Mouse (Mus musculus) adrenal gland, postnatal 14 days (tissue): ENCODE results near the gene Wdr43. TPM values are rescaled to one million over a fixed set of nuclear protein-coding genes. Genes with fewer than 3 reads are reported as not detected.

Experiments
- DNase-seq: peaks from one replicate; pipeline ENCODE4 v3.0.0; 2021; ENCODE audit warnings: mixed read lengths
- total RNA-seq: library from RNA; stranded (reverse); gene quantifications from 2 replicates; pipeline ENCODE4 v1.2.3, GENCODE M21; 2021

The Wdr43 gene
- total RNA-seq, 1 experiment from 2014 or later, result 63.9 TPM

DNA sequence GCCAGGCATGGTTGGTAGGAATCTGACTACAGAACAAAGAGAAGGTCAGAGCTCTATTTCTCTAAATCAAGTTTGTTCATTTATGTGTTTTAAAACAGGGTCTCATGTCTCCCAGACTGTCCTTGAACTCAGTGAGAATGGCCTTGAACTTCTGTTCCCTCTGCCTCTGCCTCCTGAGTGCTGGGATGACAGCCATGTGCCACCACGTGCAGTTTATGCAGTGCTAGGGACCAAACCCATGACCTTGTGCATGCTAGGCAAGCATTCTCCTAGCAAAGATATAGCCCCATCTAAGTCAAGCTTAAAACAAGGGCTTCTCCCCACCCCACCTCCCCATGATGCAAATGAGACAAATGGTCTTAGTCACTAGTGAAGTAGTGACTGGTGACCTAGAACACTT lies 89.4 kb downstream of the Wdr43 start:
- no peak for DNase-seq

DNA sequence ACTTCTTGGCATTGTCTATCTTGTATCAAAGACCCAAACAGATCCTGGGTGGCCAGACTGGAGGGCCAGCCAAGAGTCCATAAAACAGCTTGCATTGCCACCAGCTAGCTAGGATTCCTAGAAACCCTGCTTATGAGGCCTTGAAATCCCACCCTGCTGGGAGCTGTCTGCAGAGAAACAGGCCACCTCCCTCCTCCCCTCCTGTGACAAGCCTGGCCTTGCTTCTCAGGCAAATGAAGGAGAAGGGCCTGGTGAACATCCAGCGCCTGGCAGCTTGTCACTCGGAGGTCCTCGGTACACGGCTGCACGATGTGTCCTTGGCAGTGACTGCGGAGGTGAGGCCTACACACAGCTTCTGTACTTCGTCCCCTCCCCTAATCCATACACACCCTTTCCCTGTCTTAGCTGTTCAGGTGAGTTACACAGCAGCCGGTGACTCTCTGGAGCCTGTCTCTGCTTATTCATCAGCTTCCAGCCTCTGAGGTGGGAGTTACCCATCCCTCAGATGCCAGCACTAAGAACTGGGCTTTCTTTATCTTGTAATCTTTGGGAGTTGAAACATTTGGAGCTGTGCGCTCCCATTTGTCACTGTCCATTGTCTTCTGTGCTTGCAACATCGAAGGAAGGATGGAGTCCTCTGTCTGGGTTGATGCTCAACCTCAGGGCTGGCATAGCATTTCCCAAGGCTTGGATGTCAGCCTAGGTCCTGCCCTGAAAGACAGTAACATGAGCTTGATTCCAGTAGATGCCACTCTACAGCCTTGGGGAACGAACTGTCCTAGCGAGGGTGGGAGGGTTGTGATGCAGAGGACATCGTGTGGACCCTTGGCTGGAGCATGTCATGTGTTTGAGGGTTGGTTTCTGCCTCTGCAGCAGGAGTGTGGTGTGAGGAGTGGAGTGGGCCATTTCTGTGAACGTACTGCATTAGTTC lies 90.1 kb downstream of the Wdr43 start:
- DNase-seq, result no peak

DNA sequence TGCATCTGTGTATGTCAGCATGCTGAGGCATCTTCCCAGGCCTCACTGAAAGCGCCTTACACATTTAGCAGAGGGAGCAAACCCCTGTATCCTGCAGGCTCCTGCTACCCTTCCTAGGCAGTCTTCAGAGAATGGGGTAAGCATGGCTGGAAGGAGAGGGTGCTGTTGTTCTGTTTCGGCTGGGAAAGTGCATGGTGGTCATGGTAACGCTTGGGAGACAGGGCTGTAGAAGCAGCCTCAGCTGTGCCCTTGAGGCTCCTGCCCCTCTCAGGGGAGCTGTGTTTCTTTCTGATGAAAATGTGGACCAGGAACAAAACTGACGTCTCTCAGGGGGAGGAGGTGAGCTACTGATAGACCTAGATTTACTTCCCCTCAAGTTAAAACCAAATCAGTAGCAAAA lies 92.0 kb downstream of the Wdr43 start:
- no peak for DNase-seq

Other genes with a start within 250 kb of the Wdr43 start
- 2.8 and 3.1 TPM in 2 replicates for gene Gm4707, start 156.0 kb upstream of the Wdr43 start, total RNA-seq
- 42.5 and 44.5 TPM in 2 replicates for gene Smchd1, start 140.6 kb upstream of the Wdr43 start, total RNA-seq
- gene Ndc80, start 89.0 kb upstream of the Wdr43 start, total RNA-seq, result 9.2 and 9.4 TPM in 2 replicates
- gene Spdya, start 63.8 kb upstream of the Wdr43 start, total RNA-seq, result 0.59 and 1.1 TPM in 2 replicates
- not detected in 2 replicates for gene Togaram2, start 57.4 kb downstream of the Wdr43 start, total RNA-seq
- gene Pcare, start 137.0 kb downstream of the Wdr43 start, total RNA-seq, result not detected in 2 replicates
- gene Clip4, start 152.6 kb downstream of the Wdr43 start, total RNA-seq, result 13.0 and 15.8 TPM in 2 replicates